Mouse (Mus musculus): ENCODE data around the gene Gabrg3. TPM values are rescaled to one million over a fixed set of nuclear protein-coding genes. Genes with fewer than 3 reads are reported as not detected.
"Not testable (repeated sequence)": the region's sequence is repeated elsewhere in the genome, so short reads cannot be mapped to it uniquely, and the experiment has no call there.

The Gabrg3 gene
- total and polyA plus RNA-seq, 3 experiments = not detected

DNA sequence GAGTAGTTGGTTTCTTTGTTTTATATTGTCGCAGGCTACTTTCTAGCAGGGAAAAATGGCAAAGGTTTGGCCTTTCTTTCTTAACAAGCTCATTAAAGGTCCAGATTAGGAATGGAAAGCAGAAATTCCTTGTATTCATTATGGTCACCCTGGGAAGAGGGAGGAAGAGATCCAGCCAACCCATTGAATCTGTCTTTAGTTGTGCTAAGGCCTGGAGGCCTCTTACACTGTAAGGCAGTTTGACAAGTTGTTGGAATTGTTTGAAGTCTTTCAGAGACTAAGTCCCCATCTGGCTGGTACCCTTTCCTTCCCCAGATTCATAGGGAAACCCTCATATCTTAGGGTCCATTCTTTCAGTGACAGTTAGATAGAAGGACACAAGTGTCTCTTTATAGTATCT is 172.9 kb downstream of the Gabrg3 start:
- no peak for TF ChIP-seq MAFK (IDR thresholded peaks at IDR 0.05; ENCODE audit: insufficient replicate concordance, low read length)
- TF ChIP-seq PAX5 (IDR thresholded peaks at IDR 0.05; ENCODE audit: low read length) = no peak
- Histone ChIP-seq H3K79me2 (replicated peaks; ENCODE audit: control insufficient read depth, extremely low read depth, insufficient read depth, poor library complexity, severe bottlenecking) (no peaks in the 10 kb centered on the region), H3K36me3 (replicated peaks in 1 of 2; ENCODE audit: control insufficient read depth in 1 of 2, insufficient read depth in 1 of 2, low read length in 1 of 2) (no peaks in the 10 kb centered on the region), H3K9ac (ENCODE audit: insufficient read depth, low read depth) (no peak overlapping the region), H3K27me3 (replicated peaks) (no peaks in the 10 kb centered on the region), H3K27ac (ENCODE audit: insufficient read depth, low read depth) (no peak overlapping the region), H3K4me1 (ENCODE audit: control insufficient read depth in 1 of 2, insufficient read depth in 2 of 2) (no peaks in the 10 kb centered on the region), H3K9me3 (replicated peaks; ENCODE audit: low read length) (peaks cover 21% of the 10 kb centered on the region), H3K4me3 (replicated peaks in 1 of 3; ENCODE audit: low read depth in 2 of 3, low read length in 2 of 3, poor library complexity in 1 of 3) (no peak overlapping the region), H3K4me2 (ENCODE audit: insufficient read depth, low read depth, poor library complexity, severe bottlenecking) (no peak overlapping the region)
- in situ Hi-C loops (cut with MboI; ENCODE audit: low pct_ligation_motif_present, low pct_unique_long_range_greater_than_20kb, low sequenced_read_pairs) = no loop called here
- DNase-seq (ENCODE audit: extremely low read depth) = no peak
- dilution Hi-C loops (cut with MboI; ENCODE audit: extremely low pct_ligation_motif_present, extremely low pct_unique_long_range_greater_than_20kb, low sequenced_read_pairs) = no loop called here

DNA sequence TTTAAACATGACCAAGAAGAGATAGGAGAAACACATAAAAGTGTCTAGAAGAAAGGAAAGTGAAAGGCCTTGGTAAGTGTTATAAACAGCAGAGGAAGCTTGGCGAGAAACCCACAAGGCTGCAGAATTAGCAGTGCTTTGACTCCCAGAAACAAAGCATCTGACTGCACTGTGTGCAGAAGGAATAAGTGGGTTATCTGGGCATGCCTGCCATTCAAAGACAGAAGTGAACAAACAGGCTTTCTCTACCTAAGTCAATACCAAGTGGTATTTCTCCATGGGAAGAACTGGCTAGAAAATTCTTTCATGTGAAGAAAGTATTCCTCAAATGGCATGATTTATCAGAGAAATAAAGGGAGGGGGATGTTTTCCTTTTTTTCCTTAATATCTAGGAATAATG is 201.0 kb downstream of the Gabrg3 start:
- Histone ChIP-seq H3K4me2 (ENCODE audit: insufficient read depth, low read depth, poor library complexity, severe bottlenecking) (no peak overlapping the region), H3K27me3 (replicated peaks) (no peaks in the 10 kb centered on the region), H3K9me3 (replicated peaks; ENCODE audit: low read length) (peaks cover 25% of the 10 kb centered on the region), H3K4me1 (ENCODE audit: control insufficient read depth in 1 of 2, insufficient read depth in 2 of 2) (no peaks in the 10 kb centered on the region), H3K79me2 (replicated peaks; ENCODE audit: control insufficient read depth, extremely low read depth, insufficient read depth, poor library complexity, severe bottlenecking) (no peaks in the 10 kb centered on the region), H3K27ac (ENCODE audit: insufficient read depth, low read depth) (no peak overlapping the region), H3K36me3 (replicated peaks in 1 of 2; ENCODE audit: control insufficient read depth in 1 of 2, insufficient read depth in 1 of 2, low read length in 1 of 2) (no peaks in the 10 kb centered on the region), H3K9ac (ENCODE audit: insufficient read depth, low read depth) (no peak overlapping the region), H3K4me3 (replicated peaks in 1 of 3; ENCODE audit: low read depth in 2 of 3, low read length in 2 of 3, poor library complexity in 1 of 3) (no peak overlapping the region)
- in situ Hi-C loops (cut with MboI; ENCODE audit: low pct_ligation_motif_present, low pct_unique_long_range_greater_than_20kb, low sequenced_read_pairs) (no loop called here), dilution Hi-C loops (cut with MboI; ENCODE audit: extremely low pct_ligation_motif_present, extremely low pct_unique_long_range_greater_than_20kb, low sequenced_read_pairs) (no loop called here)
- no peak for DNase-seq (ENCODE audit: extremely low read depth)
- TF ChIP-seq CHD2 (IDR thresholded peaks at IDR 0.05; ENCODE audit: low read length) = no peak
- TF ChIP-seq EP300 (IDR thresholded peaks at IDR 0.05; ENCODE audit: low read length) = no peak
- no peak for TF ChIP-seq ZC3H11A (IDR thresholded peaks at IDR 0.05; ENCODE audit: low read depth, low read length)
- TF ChIP-seq TCF12 (IDR thresholded peaks at IDR 0.05; ENCODE audit: low read depth, low read length) = no peak

DNA sequence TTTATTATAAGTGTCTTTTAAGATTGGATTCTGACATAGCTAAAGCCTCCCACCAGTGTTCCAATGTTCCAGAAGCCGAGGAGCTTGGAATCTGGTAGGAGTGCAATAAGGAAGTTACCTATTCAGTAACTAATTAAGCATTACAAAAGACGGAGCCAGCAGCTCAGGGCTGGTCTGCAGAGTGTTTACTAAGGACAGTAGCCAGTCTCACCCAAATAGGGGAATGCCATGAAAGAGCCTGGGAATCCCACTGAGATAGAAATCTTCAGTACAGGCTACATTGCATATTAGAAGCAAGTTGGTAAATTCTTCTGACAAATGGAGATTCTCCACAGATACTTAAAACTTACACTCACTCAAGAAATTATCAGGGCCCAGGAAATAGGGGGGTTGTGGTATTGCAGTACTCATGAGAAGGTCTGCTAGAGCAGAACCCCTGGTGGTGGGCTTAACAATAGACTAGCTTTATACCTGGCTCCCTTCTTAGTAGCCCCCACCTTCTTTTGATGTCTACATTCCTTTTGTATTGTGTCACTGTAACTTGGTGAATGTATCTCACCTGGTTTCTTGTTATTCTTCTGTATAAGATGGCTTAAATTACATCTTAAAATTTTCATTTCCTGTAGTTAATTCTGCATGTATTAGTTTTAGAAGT is 211.0 kb downstream of the Gabrg3 start:
- dilution Hi-C loops (cut with MboI; ENCODE audit: extremely low pct_ligation_motif_present, extremely low pct_unique_long_range_greater_than_20kb, low sequenced_read_pairs); DNase-seq (ENCODE audit: extremely low read depth); H3K4me1 ChIP-seq (ENCODE audit: control insufficient read depth in 1 of 2, insufficient read depth in 2 of 2); H3K4me3 ChIP-seq (replicated peaks in 1 of 3; ENCODE audit: low read depth in 2 of 3, low read length in 2 of 3, poor library complexity in 1 of 3); H3K36me3 ChIP-seq (replicated peaks in 1 of 2; ENCODE audit: control insufficient read depth in 1 of 2, insufficient read depth in 1 of 2, low read length in 1 of 2); H3K27ac ChIP-seq (ENCODE audit: insufficient read depth, low read depth); H3K9ac ChIP-seq (ENCODE audit: insufficient read depth, low read depth); H3K4me2 ChIP-seq (ENCODE audit: insufficient read depth, low read depth, poor library complexity, severe bottlenecking); in situ Hi-C loops (cut with MboI; ENCODE audit: low pct_ligation_motif_present, low pct_unique_long_range_greater_than_20kb, low sequenced_read_pairs); H3K79me2 ChIP-seq (replicated peaks; ENCODE audit: control insufficient read depth, extremely low read depth, insufficient read depth, poor library complexity, severe bottlenecking); H3K27me3 ChIP-seq (replicated peaks): not testable (repeated sequence)
- H3K9me3 ChIP-seq (replicated peaks; ENCODE audit: low read length) = peaks cover 41% of the 10 kb centered on the region

DNA sequence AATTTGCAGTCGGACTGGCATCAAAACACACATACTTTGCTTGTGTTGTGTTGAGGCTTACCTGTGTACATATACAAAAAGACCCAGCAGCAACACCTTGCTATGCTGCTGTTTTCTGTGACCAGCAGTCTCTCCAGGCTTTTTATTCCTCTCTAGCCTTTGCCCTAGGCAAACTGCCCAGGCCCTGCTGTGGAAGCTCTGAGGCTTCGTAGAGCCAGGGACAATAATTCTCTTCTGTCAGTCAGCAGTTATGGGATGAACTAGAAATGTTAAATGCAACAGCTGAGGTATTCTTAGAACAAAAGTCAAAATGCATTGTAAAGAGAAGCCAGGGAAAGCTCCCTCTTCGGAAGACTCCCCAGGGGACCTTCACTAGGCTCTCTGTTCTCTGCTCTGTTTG is 220.1 kb downstream of the Gabrg3 start:
- in situ Hi-C loops (cut with MboI; ENCODE audit: low pct_ligation_motif_present, low pct_unique_long_range_greater_than_20kb, low sequenced_read_pairs) = no loop called here
- DNase-seq (ENCODE audit: extremely low read depth) = no peak

More for the DNA sequence above, 220.1 kb downstream of the Gabrg3 start:
- no peaks in the 10 kb centered on the region for H3K36me3 ChIP-seq (replicated peaks in 1 of 2; ENCODE audit: control insufficient read depth in 1 of 2, insufficient read depth in 1 of 2, low read length in 1 of 2)
- H3K4me3 ChIP-seq (replicated peaks in 1 of 3; ENCODE audit: low read depth in 2 of 3, low read length in 2 of 3, poor library complexity in 1 of 3) = no peak overlapping the region
- H3K9ac ChIP-seq (ENCODE audit: insufficient read depth, low read depth) = no peak overlapping the region
- dilution Hi-C loops (cut with MboI; ENCODE audit: extremely low pct_ligation_motif_present, extremely low pct_unique_long_range_greater_than_20kb, low sequenced_read_pairs) = no loop called here
- H3K9me3 ChIP-seq (replicated peaks; ENCODE audit: low read length) = peaks cover 49% of the 10 kb centered on the region
- no peak for TF ChIP-seq POLR2A (IDR thresholded peaks at IDR 0.05; ENCODE audit: low read depth, low read length)
- TF ChIP-seq RCOR1 (conservative IDR thresholded peaks at IDR 0.05; ENCODE audit: low read depth, low read length) = no peak
- no peak for TF ChIP-seq POLR2AphosphoS2 (IDR thresholded peaks at IDR 0.05; ENCODE audit: low read depth, low read length)
- no peak for TF ChIP-seq JUND (conservative IDR thresholded peaks at IDR 0.05; ENCODE audit: low read depth, low read length)
- TF ChIP-seq PAX5 (IDR thresholded peaks at IDR 0.05; ENCODE audit: low read length) = no peak
- TF ChIP-seq EP300 (IDR thresholded peaks at IDR 0.05; ENCODE audit: low read length) = no peak
- H3K4me1 ChIP-seq (ENCODE audit: control insufficient read depth in 1 of 2, insufficient read depth in 2 of 2) = no peaks in the 10 kb centered on the region
- H3K27ac ChIP-seq (ENCODE audit: insufficient read depth, low read depth) = no peak overlapping the region
- H3K4me2 ChIP-seq (ENCODE audit: insufficient read depth, low read depth, poor library complexity, severe bottlenecking) = no peak overlapping the region
- no peaks in the 10 kb centered on the region for H3K79me2 ChIP-seq (replicated peaks; ENCODE audit: control insufficient read depth, extremely low read depth, insufficient read depth, poor library complexity, severe bottlenecking)
- no peaks in the 10 kb centered on the region for H3K27me3 ChIP-seq (replicated peaks)

Data from CH12.LX (cell line).